Mouse (Mus musculus) WW6 (cell line): ENCODE results near the gene 2300002M23Rik.

ENCODE experiments used
- DNase-seq: peaks from one replicate; pipeline ENCODE4 v3.0.0-alpha.2; 2013; ENCODE audit warnings: low read depth, low spot score

Gene 2300002M23Rik

DNA sequence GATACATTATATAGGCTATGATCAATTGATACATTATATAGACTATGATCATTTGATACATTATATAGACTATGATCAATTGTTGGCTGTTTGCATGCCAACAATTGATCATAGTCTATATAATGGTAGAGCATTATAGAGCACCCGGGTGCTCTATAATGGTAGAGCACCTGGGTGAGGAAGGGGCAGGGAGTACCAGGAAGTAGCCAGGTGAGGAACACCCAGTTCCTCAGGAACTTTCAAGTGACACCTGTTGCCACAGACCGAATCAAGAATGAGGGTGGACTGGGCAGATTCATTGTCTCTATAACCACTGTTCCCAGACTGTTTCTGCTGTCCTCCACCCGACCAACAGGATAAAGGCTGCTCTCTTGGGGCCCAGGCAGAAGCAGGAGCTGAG, at the start of gene 2300002M23Rik:
TSS of gene 2300002M23Rik (plus strand) at position 301 of the 400 bp plus-strand sequence.
- DNase-seq: no peak

DNA sequence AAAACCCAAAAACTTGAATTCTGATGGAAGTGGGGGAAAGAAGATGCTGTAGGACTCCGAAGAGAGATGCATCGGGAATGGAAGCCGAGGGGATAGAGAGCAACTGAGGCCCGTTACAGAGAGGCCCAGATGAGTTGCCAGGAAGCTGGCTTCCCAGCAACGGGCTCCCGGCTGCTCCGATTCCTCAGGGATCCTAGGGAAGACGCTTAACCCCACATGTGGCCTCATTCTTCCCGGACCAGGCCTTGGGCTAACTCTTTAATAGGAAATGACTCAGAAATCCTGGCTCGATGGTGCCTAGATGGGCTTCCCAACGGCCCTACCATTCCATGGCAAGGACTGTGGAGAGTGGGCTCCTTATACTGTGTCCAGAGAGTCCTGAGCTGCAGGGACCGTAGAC, 49.7 kb upstream of the 2300002M23Rik start:
- DNase-seq: no peak

- no peak for DNase-seq
Measured at GRCm38 (mm10) chr17:35524354-35524753, 42.9 kb upstream of the 2300002M23Rik start.

DNA sequence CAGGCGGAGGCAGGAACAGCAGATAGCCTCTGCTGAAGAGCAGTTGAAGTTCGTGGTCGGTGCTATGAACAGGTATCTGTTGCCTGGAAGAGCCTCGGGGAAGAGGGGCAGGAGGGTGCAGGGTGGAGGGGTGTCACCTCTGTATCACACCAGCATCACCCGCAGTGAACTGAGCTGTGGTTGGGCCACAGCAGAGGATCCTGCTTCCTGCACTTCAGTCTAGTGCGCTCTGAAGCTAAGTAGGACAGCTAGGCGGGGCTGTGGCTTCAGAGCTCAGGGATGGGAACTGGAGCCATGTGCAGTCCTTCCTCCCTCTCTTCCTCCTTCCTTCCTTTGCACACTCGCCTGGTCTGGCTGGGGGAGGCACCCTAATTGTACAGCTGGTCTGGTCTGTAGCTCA, 40.6 kb upstream of the 2300002M23Rik start:
- DNase-seq: no peak

GRCm38 (mm10) chr17:35532360-35532759, 34.9 kb upstream of the 2300002M23Rik start:
- no peak for DNase-seq

DNA sequence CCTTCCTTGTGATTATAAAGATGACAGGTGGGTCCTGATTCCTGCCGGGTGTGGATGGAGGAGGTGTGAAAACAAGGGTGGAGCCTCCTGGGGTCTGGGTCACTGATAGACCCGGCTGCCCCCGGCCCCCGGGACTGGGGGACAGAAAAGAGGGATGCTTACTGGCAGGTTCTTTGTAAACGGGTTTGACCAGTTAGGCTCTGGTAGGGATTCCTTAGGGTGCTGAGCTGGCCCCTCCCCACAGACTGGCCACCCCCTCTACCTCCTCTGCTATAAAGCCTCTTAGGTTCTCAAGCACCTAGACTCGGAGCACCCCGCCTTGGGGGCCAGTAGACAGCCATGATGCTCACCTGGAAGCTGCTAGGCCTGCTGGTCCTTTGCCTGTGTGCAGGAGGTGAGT, 34.3 kb upstream of the 2300002M23Rik start, which contains the start of gene Psors1c2:
TSS of gene Psors1c2 (plus strand) at position 301 of the 400 bp plus-strand sequence.
- no peak for DNase-seq

GRCm38 (mm10) chr17:35534343-35534742, 32.9 kb upstream of the 2300002M23Rik start:
- DNase-seq: no peak

DNA sequence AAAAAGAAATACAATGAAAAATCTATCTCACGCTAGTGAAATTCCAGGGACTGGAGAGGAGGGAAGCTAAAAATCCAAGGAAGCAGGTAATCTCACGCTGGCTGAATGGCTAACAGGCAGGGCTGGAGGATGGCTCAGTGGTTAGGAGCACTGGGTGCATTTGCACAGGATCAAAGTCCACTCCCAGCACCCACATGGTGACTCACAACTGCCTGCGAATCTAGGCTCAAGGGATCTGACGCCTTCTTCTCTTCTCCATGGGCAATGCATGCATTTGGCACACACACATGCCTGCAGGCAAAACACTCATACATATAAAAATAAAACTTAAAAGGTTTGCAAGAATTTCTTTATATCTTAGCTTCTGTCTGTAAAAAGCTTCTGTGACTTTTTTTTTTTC, 29.8 kb upstream of the 2300002M23Rik start:
- no peak for DNase-seq

GRCm38 (mm10) chr17:35538476-35538875, 28.8 kb upstream of the 2300002M23Rik start:
- no peak for DNase-seq

DNA sequence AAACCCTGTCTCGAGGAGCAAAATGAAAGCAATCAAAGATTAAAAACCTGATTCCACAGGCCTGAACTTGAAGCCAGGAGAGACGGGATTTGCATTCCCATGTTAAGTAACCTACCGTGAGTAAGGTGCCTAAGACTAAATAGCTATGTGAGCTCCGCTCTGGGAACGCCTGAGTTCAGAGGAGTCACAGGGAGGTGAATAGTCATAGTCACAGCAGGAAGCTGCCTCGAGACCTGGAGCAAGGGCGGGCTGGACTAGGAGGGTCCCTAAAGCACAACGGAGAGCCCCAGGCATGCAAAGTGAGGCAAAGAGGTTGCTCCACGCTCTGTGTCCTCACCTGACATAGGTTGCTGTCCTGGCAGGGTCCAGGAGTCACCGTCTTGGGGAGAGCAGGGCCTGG, 27.7 kb upstream of the 2300002M23Rik start:
- DNase-seq: no peak

DNA sequence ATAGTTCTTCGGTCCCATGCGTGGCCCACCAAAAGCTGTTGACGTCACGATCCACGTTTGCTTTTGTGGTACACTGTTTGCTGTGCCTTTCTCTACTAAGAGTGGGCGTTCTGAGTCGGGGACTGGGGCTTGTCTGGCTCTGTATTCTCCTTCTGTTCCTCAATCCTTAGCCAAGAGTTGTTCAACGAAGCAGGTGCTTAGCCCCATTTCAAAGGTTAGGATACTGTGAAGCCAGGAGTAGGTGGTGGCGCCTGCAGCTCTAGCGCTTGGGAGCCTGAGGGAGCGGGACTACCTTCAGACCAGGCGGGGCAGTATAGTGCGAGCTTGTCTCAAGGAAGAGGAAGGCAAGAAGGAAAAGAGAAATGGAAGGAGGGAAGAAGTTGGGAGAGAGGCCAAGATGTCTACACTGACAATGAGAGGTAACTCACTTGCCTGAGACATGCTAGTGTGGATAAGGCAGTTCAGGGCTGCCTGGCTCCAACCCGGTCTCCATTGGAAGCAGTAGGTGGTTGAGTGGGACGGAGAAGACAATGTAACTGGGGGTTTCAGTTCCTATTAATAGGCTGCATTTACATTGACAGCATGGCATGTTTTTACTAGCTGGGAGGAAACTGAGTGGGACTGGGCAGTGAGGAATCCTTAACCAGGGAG, 24.4 kb upstream of the 2300002M23Rik start:
- no peak for DNase-seq

- no peak for DNase-seq
Measured at GRCm38 (mm10) chr17:35543412-35543861, 23.8 kb upstream of the 2300002M23Rik start.

- no peak for DNase-seq
Measured at GRCm38 (mm10) chr17:35544001-35544400, 23.2 kb upstream of the 2300002M23Rik start.

DNA sequence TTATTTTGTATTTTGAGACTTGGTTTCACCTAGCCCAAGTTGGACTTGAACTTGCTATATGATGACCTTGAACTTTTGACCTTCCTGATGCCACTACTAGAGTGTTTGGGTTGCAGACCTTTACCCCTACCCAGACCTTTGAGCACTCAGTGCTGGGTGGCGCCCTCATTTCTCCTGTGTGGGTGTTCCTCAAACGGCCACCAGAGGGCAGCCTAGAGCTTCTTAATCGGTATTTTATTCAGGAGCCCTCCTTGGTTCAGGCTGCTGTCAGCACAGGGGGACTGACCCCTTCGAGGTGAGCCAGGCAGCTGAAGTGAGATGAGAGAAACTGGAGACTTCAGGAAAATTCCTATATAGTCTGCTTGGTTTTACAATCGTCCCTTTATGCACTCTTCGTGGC, 22.6 kb upstream of the 2300002M23Rik start:
- no peak for DNase-seq

DNA sequence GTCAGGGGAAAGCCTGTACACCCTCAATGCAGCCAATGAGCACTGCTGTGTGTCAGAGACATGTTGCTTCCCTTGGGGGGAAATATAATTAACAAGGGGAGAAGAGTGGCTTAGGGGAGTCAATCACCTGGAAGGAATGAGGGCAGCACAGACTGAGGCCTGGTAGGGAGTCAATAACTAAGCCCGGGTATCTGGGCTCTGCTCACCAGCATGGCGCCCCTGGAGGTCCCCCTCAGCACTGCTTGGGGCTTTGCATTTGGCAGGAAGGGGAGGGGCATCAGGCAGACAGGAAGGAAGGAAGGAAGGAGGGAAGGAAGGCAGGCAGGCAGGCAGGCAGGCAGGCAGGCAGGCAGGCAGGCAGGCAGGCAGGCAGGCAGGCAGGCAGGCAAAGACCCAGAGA, 19.8 kb upstream of the 2300002M23Rik start:
- DNase-seq: no peak

DNA sequence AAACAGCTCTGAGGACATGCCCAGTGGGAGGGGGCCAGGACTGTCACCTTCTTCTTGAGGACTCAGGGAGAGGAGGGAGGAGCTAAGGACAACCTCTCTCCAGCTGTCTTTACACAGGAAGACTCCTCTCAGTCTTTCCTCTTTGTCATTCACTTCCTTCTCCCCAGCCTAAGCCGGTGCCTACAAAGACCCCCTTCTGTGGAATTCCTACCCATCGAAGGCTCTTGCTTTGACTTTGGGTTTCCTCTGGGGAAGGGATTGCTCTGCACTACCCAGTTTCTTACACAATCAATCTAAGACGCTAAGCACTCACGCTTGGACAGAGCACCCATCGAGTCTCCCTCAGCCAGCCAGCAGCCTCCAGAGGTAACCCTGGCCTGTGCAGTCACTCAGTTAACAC, 18.6 kb upstream of the 2300002M23Rik start:
- DNase-seq: no peak

DNA sequence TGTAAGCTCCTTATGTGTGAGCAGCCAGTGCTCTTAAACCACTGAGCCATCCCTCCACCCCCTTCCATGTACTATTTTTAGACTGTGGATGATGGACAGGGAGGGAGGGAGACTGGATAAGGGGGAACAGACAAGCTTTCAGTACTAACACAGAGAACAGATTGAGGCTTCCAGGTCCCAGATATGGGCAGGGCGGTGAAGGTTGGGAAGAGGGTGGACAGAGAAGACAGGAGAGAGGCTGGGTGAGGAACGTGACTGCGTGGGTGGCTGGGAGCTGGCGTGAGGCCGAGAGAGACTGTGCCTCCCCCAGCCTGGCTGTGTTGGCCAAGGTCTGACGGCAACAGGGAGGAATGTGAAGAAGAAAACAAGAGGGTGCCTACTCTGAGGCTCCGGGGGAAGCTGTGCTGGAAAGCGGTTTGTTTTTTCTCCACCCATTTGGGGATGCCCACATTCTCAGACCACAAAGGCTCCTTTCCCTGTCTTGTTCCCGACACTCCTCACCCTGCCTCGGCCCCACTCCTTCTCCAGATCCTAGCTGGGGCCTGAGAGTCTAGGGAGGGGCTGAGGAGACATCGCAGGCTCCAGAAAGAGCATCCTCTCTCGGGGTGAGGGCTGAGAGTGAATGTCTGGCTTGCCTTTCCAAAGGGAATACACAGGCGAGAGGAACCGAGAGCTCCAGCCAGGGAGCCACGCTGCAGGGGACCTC, 17.7 kb upstream of the 2300002M23Rik start:
- DNase-seq: no peak

- no peak for DNase-seq
Measured at GRCm38 (mm10) chr17:35550143-35550494, 17.1 kb upstream of the 2300002M23Rik start.

- no peak for DNase-seq
Measured at GRCm38 (mm10) chr17:35550871-35551270, 16.4 kb upstream of the 2300002M23Rik start.

DNA sequence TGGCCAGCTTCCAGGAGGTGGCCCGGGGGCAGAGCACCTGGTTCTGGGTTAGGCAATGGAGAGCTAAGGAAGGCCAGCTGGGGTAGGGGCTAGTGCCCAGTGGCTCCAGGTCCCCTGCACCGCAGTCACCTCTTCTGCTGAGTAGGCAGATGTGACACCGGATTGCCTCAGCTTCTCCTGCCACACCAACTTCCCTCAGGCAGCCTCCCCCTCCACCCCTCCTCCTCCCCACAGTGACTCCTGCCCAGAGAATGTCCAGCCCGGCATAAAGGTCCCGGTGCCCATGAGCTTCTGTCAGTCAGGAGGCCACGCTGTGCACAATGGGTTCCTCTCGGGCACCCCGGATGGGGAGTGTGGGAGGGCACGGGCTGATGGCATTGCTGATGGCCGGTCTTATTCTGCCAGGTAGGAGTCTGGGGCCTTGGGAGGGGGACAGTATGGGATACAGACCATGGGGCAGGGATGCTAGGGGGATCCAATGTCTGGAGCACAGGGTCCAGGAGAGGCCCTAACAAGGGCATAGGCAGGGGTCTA, 15.3 kb upstream of the 2300002M23Rik start, which contains the start of gene Cdsn:
TSS of gene Cdsn (plus strand) at position 248 of the 534 bp plus-strand sequence.
- no peak for DNase-seq

DNA sequence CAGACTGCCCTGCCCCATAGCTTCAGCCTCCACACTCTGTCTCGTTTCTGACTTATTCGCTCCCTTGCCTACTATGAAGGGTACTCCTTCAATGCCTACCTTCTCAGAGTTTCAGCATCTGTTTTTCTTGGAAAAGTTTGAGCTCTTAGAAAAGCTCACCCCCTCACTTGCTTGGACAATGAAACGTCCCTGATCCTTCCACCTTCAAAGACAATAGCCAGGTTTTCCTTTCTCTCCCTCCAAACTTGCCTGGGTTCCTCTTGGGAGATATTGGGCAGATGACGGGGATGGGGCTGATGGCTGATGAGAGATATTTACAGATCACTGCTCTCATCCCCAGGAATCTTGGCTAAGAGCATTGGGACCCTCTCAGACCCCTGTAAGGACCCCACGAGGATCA, 12.9 kb upstream of the 2300002M23Rik start:
- no peak for DNase-seq

DNA sequence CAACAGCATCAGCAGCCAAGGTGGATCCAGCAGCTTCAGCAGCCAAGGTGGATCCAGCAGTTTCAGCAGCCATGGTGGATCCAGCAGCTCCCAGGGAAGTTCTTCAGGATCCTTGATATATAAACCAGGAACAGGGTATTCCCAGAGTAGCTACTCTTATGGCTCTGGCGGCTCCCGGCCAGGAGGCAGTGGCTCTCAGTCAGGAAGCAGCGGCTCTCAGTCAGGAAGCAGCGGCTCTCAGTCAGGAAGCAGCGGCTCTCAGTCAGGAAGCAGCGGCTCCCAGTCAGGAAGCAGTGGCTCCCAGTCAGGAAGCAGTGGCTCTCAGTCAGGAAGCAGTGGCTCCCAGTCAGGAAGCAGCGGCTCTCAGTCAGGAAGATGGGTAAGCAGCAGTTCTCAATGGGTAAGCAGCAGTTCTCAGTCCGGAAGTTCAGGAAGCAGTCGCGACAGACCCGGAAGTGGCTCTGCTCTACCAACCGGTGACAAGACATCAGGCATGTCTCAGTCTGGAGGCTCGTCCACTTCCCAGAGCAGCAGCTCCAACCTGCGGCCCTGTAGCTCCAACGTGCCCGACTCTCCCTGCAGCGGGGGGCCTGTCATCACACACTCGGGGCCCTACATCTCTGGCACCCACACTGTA, 12.4 kb upstream of the 2300002M23Rik start:
- no peak for DNase-seq
